Mouse (Mus musculus) layer of hippocampus, adult 18-20 months (tissue): ENCODE measurements at regions not wholly inside any gene's neighbourhood (a gene's known extent, or its start where the extent isn't known, plus 50 kb on each side); places are given as distances from the start of the nearest gene placed in this dataset.
A peak's percentile ranks its signal among the peaks of the same experiment; 100 is the strongest.

ENCODE experiments used
- DNase-seq, 2 experiments: peaks; one replicate each; pipeline ENCODE4 v3.0.0; 2022; ENCODE audit warnings: low spot score in 2 of 2

- peak in 1 of 2 experiments; percentile 2 for DNase-seq
Measured at GRCm38 (mm10) chr15:47289691-47290090, 6595.0 kb upstream of the Gm7489 start.

GRCm38 (mm10) chr15:47299787-47300186, 6584.9 kb upstream of the Gm7489 start:
- DNase-seq = no peak

DNA sequence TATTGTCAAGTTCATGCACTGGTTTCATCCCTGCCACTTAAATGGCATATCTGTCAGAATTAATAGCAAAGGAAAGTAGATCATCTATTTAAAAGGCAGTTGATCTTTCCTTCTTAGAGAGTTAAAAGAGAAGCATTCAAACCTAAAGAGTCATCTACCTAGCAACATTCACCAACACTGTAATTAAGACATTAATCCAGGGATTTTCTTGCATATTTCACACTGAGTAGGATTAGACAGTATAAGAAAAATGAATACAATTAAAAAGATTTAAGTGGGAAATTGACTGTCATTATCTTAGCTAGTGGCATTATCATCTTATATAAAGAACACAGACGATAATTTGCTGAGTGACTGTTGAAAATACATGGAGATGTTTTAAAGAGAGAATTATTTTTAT, 6554.2 kb upstream of the Gm7489 start:
- DNase-seq = no peak
